Mouse (Mus musculus): ENCODE results near the gene Sowaha.

DNA sequence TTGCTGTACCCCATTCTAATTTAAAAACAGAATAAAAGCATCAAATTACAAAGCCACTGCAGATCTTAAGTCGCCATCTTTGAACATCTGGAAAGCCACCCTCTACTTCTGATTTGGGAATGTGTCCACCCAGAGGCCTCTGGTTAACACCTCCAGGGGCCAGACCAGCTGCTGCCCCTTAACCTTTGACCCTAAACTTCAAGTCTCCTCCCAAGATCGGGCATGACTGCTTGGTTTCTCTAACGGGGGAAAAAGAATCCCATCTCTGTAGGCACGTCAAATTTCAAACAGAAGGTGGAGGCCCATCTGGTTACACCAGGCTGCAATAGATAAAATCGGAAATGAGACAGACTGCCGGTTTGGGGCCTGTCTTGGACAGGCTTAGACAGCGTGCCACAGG, 2.2 kb downstream of the Sowaha start:
- TF ChIP-seq MAX (IDR thresholded peaks at IDR 0.05) (no peak), CTCF (IDR thresholded peaks at IDR 0.05; ENCODE audit: control insufficient read depth, insufficient read depth, insufficient read length) (no peak)

Data from C2C12 (cell line).